Mouse (Mus musculus): Measurements from ENCODE around the gene Hspa12b. TPM values are rescaled to one million over a fixed set of nuclear protein-coding genes. Genes with fewer than 3 reads are reported as not detected.
A peak's percentile ranks its signal among the peaks of the same experiment; 100 is the strongest.

Hspa12b gene
- polyA plus RNA-seq, 2 experiments, result 10.2 to 42.7 TPM

- Histone ChIP-seq H3K9ac (ENCODE audit: low read depth, low read length, severe bottlenecking) (no peak overlapping the region), H3K4me1 (ENCODE audit: control insufficient read depth, insufficient read depth, low read length) (peaks cover 9% of the 10 kb centered on the region), H3K27me3 (ENCODE audit: control insufficient read depth, insufficient read depth, low read length) (peaks cover 36% of the 10 kb centered on the region), H3K36me3 (ENCODE audit: control insufficient read depth, insufficient read depth, low read length) (no peaks in the 10 kb centered on the region; the same call in 1 of the 2 replicates), H3K4me2 (replicated peaks; ENCODE audit: low read depth, low read length, severe bottlenecking) (no peak overlapping the region), H3K4me3 (replicated peaks; ENCODE audit: low read length) (no peak overlapping the region), H3K9me3 (ENCODE audit: control insufficient read depth, low read length) (no peaks in the 10 kb centered on the region), H3K27ac (replicated peaks; ENCODE audit: low read depth, low read length) (no peak overlapping the region)
- no peak for TF ChIP-seq POLR2A (IDR thresholded peaks at IDR 0.05; ENCODE audit: borderline replicate concordance, extremely low read depth, insufficient read depth, insufficient read length)
- no peak for ATAC-seq (ENCODE audit: low FRiP score, low read depth)
- no peak for DNase-seq (ENCODE audit: low spot score)
- WGBS, result 59% methylated on average over 1 of the region's 1 CpGs
Observed at GRCm38 (mm10) chr2:131168914-131169313, 41.8 kb downstream of the Hspa12b start.

DNA sequence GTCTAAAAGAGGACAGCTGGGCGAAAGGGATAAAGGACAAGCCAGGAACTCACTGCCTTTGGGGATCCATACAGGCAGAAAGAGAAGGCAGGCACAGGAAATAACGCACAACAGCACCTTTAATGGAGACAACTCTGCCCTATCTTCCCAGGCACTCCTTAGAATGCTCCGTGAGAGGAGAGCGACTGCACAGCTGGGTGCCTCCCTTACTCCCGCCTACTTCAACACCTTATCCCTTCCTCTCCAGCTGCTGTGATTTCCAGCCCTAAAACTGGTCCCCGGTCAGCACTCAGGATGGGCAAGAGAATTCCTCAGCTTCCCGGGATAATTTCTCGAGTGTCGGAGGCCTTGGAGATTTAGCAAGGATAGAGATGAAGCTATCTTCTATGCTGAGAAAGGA lies 43.9 kb downstream of the Hspa12b start:
- ATAC-seq (ENCODE audit: low FRiP score, low read depth) (no peak), DNase-seq (ENCODE audit: low spot score) (no peak)
- H3K27ac ChIP-seq (replicated peaks; ENCODE audit: low read depth, low read length), result no peak overlapping the region
- peaks cover 36% of the 10 kb centered on the region for H3K27me3 ChIP-seq (ENCODE audit: control insufficient read depth, insufficient read depth, low read length)
- 18% methylated on average over 9 of the region's 9 CpGs for WGBS
- H3K4me1 ChIP-seq (ENCODE audit: control insufficient read depth, insufficient read depth, low read length), result peaks cover 12% of the 10 kb centered on the region
- H3K4me2 ChIP-seq (replicated peaks; ENCODE audit: low read depth, low read length, severe bottlenecking), result peak overlapping the region; percentile 48
- H3K36me3 ChIP-seq (ENCODE audit: control insufficient read depth, insufficient read depth, low read length), result no peaks in the 10 kb centered on the region; the same call in 1 of the 2 replicates
- no peaks in the 10 kb centered on the region for H3K9me3 ChIP-seq (ENCODE audit: control insufficient read depth, low read length)
- 0 out of 2 replicates have a peak overlapping the region, but pooled peaks have one; percentile 38 for H3K9ac ChIP-seq (ENCODE audit: low read depth, low read length, severe bottlenecking)
- TF ChIP-seq POLR2A (IDR thresholded peaks at IDR 0.05; ENCODE audit: borderline replicate concordance, extremely low read depth, insufficient read depth, insufficient read length), result no peak
- H3K4me3 ChIP-seq (replicated peaks; ENCODE audit: low read length), result peak overlapping the region; percentile 28

DNA sequence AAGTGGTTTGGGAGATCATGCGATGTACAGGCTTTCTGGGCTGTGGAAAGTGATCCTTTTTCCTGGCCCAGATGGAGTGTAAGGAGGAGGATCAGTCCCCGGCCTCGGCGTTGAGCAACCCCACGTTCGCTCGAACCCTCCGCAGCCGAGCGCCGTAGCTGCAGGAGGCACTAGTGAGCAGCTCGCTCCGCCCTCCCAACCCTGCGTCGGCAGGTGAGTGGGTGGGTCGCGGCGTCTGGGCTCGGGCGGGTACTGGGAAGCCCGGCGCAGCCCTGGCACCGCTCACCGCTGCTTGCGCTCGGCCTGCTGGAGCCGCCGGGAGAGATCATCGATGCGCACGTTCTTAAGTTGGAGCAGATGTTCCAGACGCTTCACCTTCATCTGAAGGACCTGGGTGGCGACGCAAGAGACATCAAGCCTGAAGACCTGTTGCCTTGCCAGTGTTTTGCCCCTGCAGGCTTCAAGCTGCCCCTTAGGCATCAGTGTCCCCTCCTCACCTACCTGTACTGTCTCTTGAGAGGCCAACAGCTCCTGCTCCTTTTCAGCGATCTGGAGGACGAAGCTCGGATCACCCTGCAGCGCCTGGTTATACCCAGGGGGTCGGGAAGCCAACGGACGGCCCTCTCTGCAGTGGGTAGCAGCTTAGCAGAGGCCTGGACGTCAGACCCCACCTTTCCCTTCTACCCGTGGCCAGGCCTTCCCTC lies 44.5 kb downstream of the Hspa12b start:
- Histone ChIP-seq H3K4me2 (replicated peaks; ENCODE audit: low read depth, low read length, severe bottlenecking) (peak overlapping the region; percentile 48), H3K9ac (ENCODE audit: low read depth, low read length, severe bottlenecking) (peak overlapping the region; percentile 38; the same call in 1 of the 2 replicates), H3K27me3 (ENCODE audit: control insufficient read depth, insufficient read depth, low read length) (peaks cover 36% of the 10 kb centered on the region), H3K9me3 (ENCODE audit: control insufficient read depth, low read length) (no peaks in the 10 kb centered on the region), H3K4me1 (ENCODE audit: control insufficient read depth, insufficient read depth, low read length) (peaks cover 12% of the 10 kb centered on the region), H3K36me3 (ENCODE audit: control insufficient read depth, insufficient read depth, low read length) (peaks cover 1% of the 10 kb centered on the region; the same call in 1 of the 2 replicates), H3K27ac (replicated peaks; ENCODE audit: low read depth, low read length) (no peak overlapping the region), H3K4me3 (replicated peaks; ENCODE audit: low read length) (peak overlapping the region; percentile 28)
- 5% methylated on average over 41 of the region's 43 CpGs for WGBS
- ATAC-seq (ENCODE audit: low FRiP score, low read depth) (peak; percentile 20; the same call in 1 of the 2 replicates), DNase-seq (ENCODE audit: low spot score) (no peak)
- no peak for TF ChIP-seq POLR2A (IDR thresholded peaks at IDR 0.05; ENCODE audit: borderline replicate concordance, extremely low read depth, insufficient read depth, insufficient read length)

- H3K9me3 ChIP-seq (ENCODE audit: control insufficient read depth, low read length), result no peaks in the 10 kb centered on the region
- H3K4me1 ChIP-seq (ENCODE audit: control insufficient read depth, insufficient read depth, low read length), result peaks cover 18% of the 10 kb centered on the region
- H3K4me3 ChIP-seq (replicated peaks; ENCODE audit: low read length), result no peak overlapping the region
- TF ChIP-seq POLR2A (IDR thresholded peaks at IDR 0.05; ENCODE audit: borderline replicate concordance, extremely low read depth, insufficient read depth, insufficient read length), result no peak
- DNase-seq (ENCODE audit: low spot score) (no peak), ATAC-seq (ENCODE audit: low FRiP score, low read depth) (no peak)
- peaks cover 9% of the 10 kb centered on the region; the same call in 1 of the 2 replicates for H3K36me3 ChIP-seq (ENCODE audit: control insufficient read depth, insufficient read depth, low read length)
- WGBS, result 40% methylated on average over 9 of the region's 9 CpGs
- no peak overlapping the region for H3K9ac ChIP-seq (ENCODE audit: low read depth, low read length, severe bottlenecking)
- H3K27me3 ChIP-seq (ENCODE audit: control insufficient read depth, insufficient read depth, low read length), result peaks cover 36% of the 10 kb centered on the region
- H3K27ac ChIP-seq (replicated peaks; ENCODE audit: low read depth, low read length), result no peak overlapping the region
- no peak overlapping the region for H3K4me2 ChIP-seq (replicated peaks; ENCODE audit: low read depth, low read length, severe bottlenecking)
Observed at GRCm38 (mm10) chr2:131172322-131172721, 45.2 kb downstream of the Hspa12b start.

GRCm38 (mm10) chr2:131174700-131175099 lies 47.6 kb downstream of the Hspa12b start:
- peak; percentile 85 for DNase-seq (ENCODE audit: low spot score)
- ATAC-seq (ENCODE audit: low FRiP score, low read depth), result peak; percentile 42; the same call in 1 of the 2 replicates
- H3K4me1 ChIP-seq (ENCODE audit: control insufficient read depth, insufficient read depth, low read length), result peaks cover 34% of the 10 kb centered on the region

More at GRCm38 (mm10) chr2:131174700-131175099, 47.6 kb downstream of the Hspa12b start:
- Histone ChIP-seq H3K9ac (ENCODE audit: low read depth, low read length, severe bottlenecking) (no peak overlapping the region), H3K27me3 (ENCODE audit: control insufficient read depth, insufficient read depth, low read length) (peaks cover 36% of the 10 kb centered on the region), H3K27ac (replicated peaks; ENCODE audit: low read depth, low read length) (no peak overlapping the region), H3K4me2 (replicated peaks; ENCODE audit: low read depth, low read length, severe bottlenecking) (peak overlapping the region; percentile 73), H3K4me3 (replicated peaks; ENCODE audit: low read length) (peak overlapping the region; percentile 29), H3K9me3 (ENCODE audit: control insufficient read depth, low read length) (no peaks in the 10 kb centered on the region), H3K36me3 (ENCODE audit: control insufficient read depth, insufficient read depth, low read length) (peaks cover 18% of the 10 kb centered on the region; the same call in 1 of the 2 replicates)
- 6% methylated on average over 11 of the region's 11 CpGs for WGBS
- no peak for TF ChIP-seq POLR2A (IDR thresholded peaks at IDR 0.05; ENCODE audit: borderline replicate concordance, extremely low read depth, insufficient read depth, insufficient read length)
